Mouse (Mus musculus) kidney, adult 2 months (tissue): ENCODE results near the gene Sirpb1a.

Source experiments
- CTCF ChIP-seq: fragments of 200-500 bp; conservative IDR thresholded peaks from 2 replicates; pipeline ENCODE4 v1.5.1; 2011; ENCODE audit warnings: low read depth, mild to moderate bottlenecking, control low read depth, low read length, moderate library complexity, mixed read lengths; ENCODE audit not compliant: insufficient read depth, insufficient read length
- POLR2A ChIP-seq: fragments of 200-500 bp; IDR thresholded peaks from one replicate; pipeline ENCODE4 v1.6.1; 2011; ENCODE audit warnings: low read depth, low read length, control low read depth

DNA sequence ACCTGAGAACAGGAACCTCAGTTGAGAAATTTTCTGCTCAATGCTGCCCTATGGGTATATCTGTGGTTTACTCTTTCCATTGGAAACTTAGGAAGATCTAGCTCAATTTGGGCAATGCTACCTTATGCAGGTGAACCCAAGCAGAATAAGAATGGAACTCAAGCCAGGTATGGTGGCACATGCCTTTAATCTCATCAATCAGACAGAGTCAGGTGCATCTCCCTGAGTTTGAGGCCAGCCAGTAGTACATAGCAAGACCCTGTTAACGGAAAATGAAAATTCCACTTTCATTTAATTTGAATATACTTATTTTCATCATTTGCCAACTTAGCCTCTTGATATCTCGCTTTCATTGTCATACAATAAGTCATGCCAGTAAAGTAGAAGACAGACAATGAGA is 92.1 kb downstream of the Sirpb1a start:
- no peak for TF ChIP-seq CTCF
- TF ChIP-seq POLR2A: no peak
